Mouse (Mus musculus): ENCODE measurements around the gene Tbc1d22a.

GRCm38 (mm10) chr15:86434241-86434640, 220.0 kb downstream of the Tbc1d22a start:
- TF ChIP-seq CTCF (IDR thresholded peaks at IDR 0.05; ENCODE audit: low read depth) (no peak), EP300 (optimal IDR thresholded peaks at IDR 0.05) (no peak)
